ENCODE assay signal across 13 mouse cellular contexts in genomic region chr11:114122175-114122574, GRCm38 (mm10). TPM values are rescaled to one million over a fixed set of nuclear protein-coding genes. Genes with fewer than 3 reads are reported as not detected.
DNase-seq lines count a peak whose midpoint lies in the region; ATAC-seq lines count a peak whose summit lies in the region.
"Had no signal": no experiment of that assay in that cellular context is flagged by ENCODE, and none has a peak within 500 bp of the region (broad histone marks: within the 10 kb centered on the region; RNA-seq: fewer than 3 reads in every experiment).

No protein-coding gene starts in this region.

- no peak overlapping the region for H3K9ac ChIP-seq in forebrain, embryonic 15.5 days (replicated peaks)
- no peak overlapping the region for H3K9ac ChIP-seq in forebrain, embryonic 13.5 days
- no peak overlapping the region for H3K9ac ChIP-seq in neural tube, embryonic 13.5 days
- no peak overlapping the region for H3K9ac ChIP-seq in neural tube, embryonic 15.5 days (replicated peaks)
- H3K9ac ChIP-seq in forebrain, embryonic 16.5 days (replicated peaks; ENCODE audit: low read depth, low read length): no peak overlapping the region
- H3K9ac ChIP-seq in hindbrain, embryonic 16.5 days (ENCODE audit: low read depth, low read length): no peak overlapping the region
- H3K9ac ChIP-seq: liver, embryonic 15.5 days had no signal

- peaks cover 18% of the 10 kb centered on the region for H3K4me1 ChIP-seq in forebrain, embryonic 15.5 days
- H3K4me1 ChIP-seq in forebrain, embryonic 13.5 days: peaks cover 18% of the 10 kb centered on the region
- peaks cover 36% of the 10 kb centered on the region for H3K4me1 ChIP-seq in neural tube, embryonic 13.5 days (replicated peaks)
- peaks cover 20% of the 10 kb centered on the region for H3K4me1 ChIP-seq in neural tube, embryonic 15.5 days
- peaks cover 8% of the 10 kb centered on the region for H3K4me1 ChIP-seq in forebrain, embryonic 16.5 days (replicated peaks; ENCODE audit: control insufficient read depth, insufficient read depth, low read length)
- peaks cover 9% of the 10 kb centered on the region for H3K4me1 ChIP-seq in hindbrain, embryonic 16.5 days (ENCODE audit: control insufficient read depth, insufficient read depth, low read depth, low read length)
- H3K4me1 ChIP-seq: liver, embryonic 15.5 days had no signal

- H3K4me2 ChIP-seq in forebrain, embryonic 15.5 days (replicated peaks): no peak overlapping the region
- no peak overlapping the region for H3K4me2 ChIP-seq in forebrain, embryonic 13.5 days
- H3K4me2 ChIP-seq in neural tube, embryonic 13.5 days: no peak overlapping the region
- H3K4me2 ChIP-seq in neural tube, embryonic 15.5 days: no peak overlapping the region
- H3K4me2 ChIP-seq in forebrain, embryonic 16.5 days (ENCODE audit: low read length): no peak overlapping the region
- H3K4me2 ChIP-seq in hindbrain, embryonic 16.5 days (ENCODE audit: low read length): no peak overlapping the region
- H3K4me2 ChIP-seq: liver, embryonic 15.5 days had no signal

- no peak for ATAC-seq in forebrain, embryonic 15.5 days (replicated peaks)
- no peak; the same call in 1 of the 2 replicates for ATAC-seq in forebrain, embryonic 13.5 days
- 0 out of 2 replicates have a peak, but pooled peaks have one; percentile 21 for ATAC-seq in neural tube, embryonic 13.5 days (ENCODE audit: low read depth)
- ATAC-seq in neural tube, embryonic 15.5 days (ENCODE audit: low FRiP score): no peak
- ATAC-seq in forebrain, embryonic 16.5 days: 0 out of 2 replicates have a peak, but pooled peaks have one; percentile 26
- 0 out of 2 replicates have a peak, but pooled peaks have one; percentile 24 for ATAC-seq in hindbrain, embryonic 16.5 days
- ATAC-seq in erythroblast, adult 5-6 weeks (replicated peaks; ENCODE audit: low FRiP score, poor library complexity, severe bottlenecking): no peak
- ATAC-seq: Patski had no signal

- no peaks in the 10 kb centered on the region for H3K36me3 ChIP-seq in forebrain, embryonic 15.5 days
- no peaks in the 10 kb centered on the region for H3K36me3 ChIP-seq in forebrain, embryonic 13.5 days (ENCODE audit: poor library complexity, severe bottlenecking)
- H3K36me3 ChIP-seq in neural tube, embryonic 13.5 days: no peaks in the 10 kb centered on the region
- H3K36me3 ChIP-seq in neural tube, embryonic 15.5 days: no peaks in the 10 kb centered on the region
- no peaks in the 10 kb centered on the region for H3K36me3 ChIP-seq in forebrain, embryonic 16.5 days (ENCODE audit: control insufficient read depth, insufficient read depth)
- no peaks in the 10 kb centered on the region for H3K36me3 ChIP-seq in hindbrain, embryonic 16.5 days (ENCODE audit: control insufficient read depth, insufficient read depth, low read length)
- H3K36me3 ChIP-seq: liver, embryonic 15.5 days had no signal

- no peak overlapping the region for H3K4me3 ChIP-seq in forebrain, embryonic 15.5 days
- H3K4me3 ChIP-seq in forebrain, embryonic 13.5 days: no peak overlapping the region
- H3K4me3 ChIP-seq in neural tube, embryonic 13.5 days: no peak overlapping the region
- no peak overlapping the region for H3K4me3 ChIP-seq in neural tube, embryonic 15.5 days (replicated peaks)
- H3K4me3 ChIP-seq in forebrain, embryonic 16.5 days (replicated peaks; ENCODE audit: low read length): no peak overlapping the region
- no peak overlapping the region for H3K4me3 ChIP-seq in hindbrain, embryonic 16.5 days (ENCODE audit: low read length)
- H3K4me3 ChIP-seq: erythroblast, embryonic 14.5 days; liver, embryonic 15.5 days; myocyte had no signal

- 35% methylated on average over 12 of the region's 13 CpGs for WGBS in forebrain, embryonic 15.5 days
- WGBS in forebrain, embryonic 13.5 days: 34% methylated on average over 12 of the region's 13 CpGs
- 18% methylated on average over 12 of the region's 13 CpGs for WGBS in neural tube, embryonic 13.5 days
- WGBS in neural tube, embryonic 15.5 days: 29% methylated on average over 12 of the region's 13 CpGs
- 37% methylated on average over 12 of the region's 13 CpGs for WGBS in forebrain, embryonic 16.5 days
- 19% methylated on average over 13 of the region's 13 CpGs for WGBS in hindbrain, embryonic 16.5 days

- no peaks in the 10 kb centered on the region for H3K9me3 ChIP-seq in forebrain, embryonic 15.5 days
- no peaks in the 10 kb centered on the region for H3K9me3 ChIP-seq in forebrain, embryonic 13.5 days (replicated peaks)
- H3K9me3 ChIP-seq in neural tube, embryonic 13.5 days: no peaks in the 10 kb centered on the region
- H3K9me3 ChIP-seq in neural tube, embryonic 15.5 days (replicated peaks): no peaks in the 10 kb centered on the region
- H3K9me3 ChIP-seq in forebrain, embryonic 16.5 days (ENCODE audit: control insufficient read depth, low read length): no peaks in the 10 kb centered on the region
- H3K9me3 ChIP-seq in hindbrain, embryonic 16.5 days (ENCODE audit: control insufficient read depth, low read length): no peaks in the 10 kb centered on the region
- H3K9me3 ChIP-seq: liver, embryonic 15.5 days had no signal

- no peak for DNase-seq in spleen, adult 18-20 months
- DNase-seq: heart, postnatal 4 days had no signal

- peak overlapping the region; percentile 54; the same call in 1 of the 2 replicates for H3K27ac ChIP-seq in forebrain, embryonic 15.5 days (replicated peaks)
- no peak overlapping the region for H3K27ac ChIP-seq in forebrain, embryonic 13.5 days
- H3K27ac ChIP-seq in neural tube, embryonic 13.5 days (replicated peaks): peak overlapping the region; percentile 68
- no peak overlapping the region for H3K27ac ChIP-seq in neural tube, embryonic 15.5 days (replicated peaks)
- H3K27ac ChIP-seq in forebrain, embryonic 16.5 days (ENCODE audit: low read length): 0 out of 2 replicates have a peak overlapping the region, but pooled peaks have one; percentile 9
- no peak overlapping the region for H3K27ac ChIP-seq in hindbrain, embryonic 16.5 days (ENCODE audit: low read depth, low read length)
- H3K27ac ChIP-seq: liver, embryonic 15.5 days had no signal

- H3K27me3 ChIP-seq in forebrain, embryonic 15.5 days: no peaks in the 10 kb centered on the region
- 0 out of 2 replicates have a peak, but pooled peaks cover 10% of the 10 kb centered on the region for H3K27me3 ChIP-seq in forebrain, embryonic 13.5 days
- no peaks in the 10 kb centered on the region for H3K27me3 ChIP-seq in neural tube, embryonic 13.5 days
- H3K27me3 ChIP-seq in neural tube, embryonic 15.5 days (replicated peaks): no peaks in the 10 kb centered on the region; the same call in 1 of the 2 replicates
- no peaks in the 10 kb centered on the region for H3K27me3 ChIP-seq in forebrain, embryonic 16.5 days (replicated peaks; ENCODE audit: control insufficient read depth, insufficient read depth, low read length)
- no peaks in the 10 kb centered on the region for H3K27me3 ChIP-seq in hindbrain, embryonic 16.5 days (replicated peaks; ENCODE audit: control insufficient read depth, insufficient read depth, low read length)
- H3K27me3 ChIP-seq: liver, embryonic 15.5 days had no signal

RNA-seq across cellular contexts. Expression of gene Sdk2, which starts 55.3 kb away (rescaled TPM):
- 2.2 and 2.3 TPM in 2 replicates for polyA plus RNA-seq in forebrain, embryonic 15.5 days (2015; fragmentation: Nextera tagmentation; extraction: Ambion mirVana)
- 1.6 and 1.8 TPM in 2 replicates for polyA plus RNA-seq in forebrain, embryonic 13.5 days (2015; fragmentation: Nextera tagmentation; extraction: Ambion mirVana)
- polyA plus RNA-seq in neural tube, embryonic 13.5 days (2015; fragmentation: Nextera tagmentation; extraction: Ambion mirVana): 3.9 and 4.7 TPM in 2 replicates
- 3.7 and 4.6 TPM in 2 replicates for polyA plus RNA-seq in neural tube, embryonic 15.5 days (2015; fragmentation: Nextera tagmentation; extraction: Ambion mirVana)
- 2.1 and 2.2 TPM in 2 replicates for polyA plus RNA-seq in forebrain, embryonic 16.5 days (2015; fragmentation: Nextera tagmentation; extraction: Ambion mirVana)
- polyA plus RNA-seq in hindbrain, embryonic 16.5 days (2015; fragmentation: Nextera tagmentation; extraction: Ambion mirVana): 3.3 and 3.6 TPM in 2 replicates
- total RNA-seq in erythroblast, adult 5-6 weeks (2015; ENCODE audit: low replicate concordance): not detected in 2 replicates
- total RNA-seq in erythroblast, adult 5-6 weeks (2017; ENCODE audit: low replicate concordance): not detected in 2 replicates
- polyA plus RNA-seq: Patski had no signal

Comparison
In these comparisons a context has a peak if more than half of its experiments do, and no peak if none do; other contexts are left out.
1. ATAC-seq: peak in neural tube, embryonic 13.5 days (single experiment), forebrain, embryonic 16.5 days (single experiment) and hindbrain, embryonic 16.5 days (single experiment); none in forebrain, embryonic 15.5 days (single experiment), forebrain, embryonic 13.5 days (single experiment), neural tube, embryonic 15.5 days (single experiment) and erythroblast, adult 5-6 weeks (single experiment).
2. H3K27ac ChIP-seq: peak in forebrain, embryonic 15.5 days (single experiment), neural tube, embryonic 13.5 days (single experiment) and forebrain, embryonic 16.5 days (single experiment); none in forebrain, embryonic 13.5 days (single experiment), neural tube, embryonic 15.5 days (single experiment) and hindbrain, embryonic 16.5 days (single experiment).